Mouse (Mus musculus) kidney, adult 2 months (tissue): ENCODE results near the gene Rufy1. TPM values are rescaled to one million over a fixed set of nuclear protein-coding genes. Genes with fewer than 3 reads are reported as not detected.

Experiments
- DNase-seq: peaks from one replicate; pipeline ENCODE4 v3.0.0; 2021
- H3K27ac ChIP-seq: fragments of 200-500 bp; 2 replicates; pipeline ENCODE4 v1.5.1; 2012; ENCODE audit warnings: low read depth, low read length, control low read depth, inconsistent platforms; ENCODE audit not compliant: insufficient read depth
- H3K27me3 ChIP-seq: fragments of 200-500 bp; replicated peaks from 2 replicates; pipeline ENCODE4 v1.6.1; 2012; ENCODE audit warnings: mild to moderate bottlenecking, moderate library complexity, low read length, inconsistent platforms; ENCODE audit not compliant: control insufficient read depth, insufficient read depth
- H3K36me3 ChIP-seq: fragments of 200-500 bp; 2 replicates; pipeline ENCODE4 v1.6.1; 2012; ENCODE audit warnings: mild to moderate bottlenecking, moderate library complexity, low read length, inconsistent platforms; ENCODE audit not compliant: control insufficient read depth, insufficient read depth
- H3K4me1 ChIP-seq: fragments of 200-500 bp; 2 replicates; pipeline ENCODE4 v1.6.1; 2011; ENCODE audit warnings: low read length; ENCODE audit not compliant: control insufficient read depth, insufficient read depth
- H3K4me3 ChIP-seq: fragments of 200-500 bp; 2 replicates; pipeline ENCODE4 v1.5.1; 2011; ENCODE audit warnings: mild to moderate bottlenecking, low read depth, low read length, control low read depth; ENCODE audit not compliant: insufficient read depth
- CTCF ChIP-seq: fragments of 200-500 bp; conservative IDR thresholded peaks from 2 replicates; pipeline ENCODE4 v1.5.1; 2011; ENCODE audit warnings: low read depth, mild to moderate bottlenecking, control low read depth, low read length, moderate library complexity, mixed read lengths; ENCODE audit not compliant: insufficient read depth, insufficient read length
- POLR2A ChIP-seq: fragments of 200-500 bp; IDR thresholded peaks from one replicate; pipeline ENCODE4 v1.6.1; 2011; ENCODE audit warnings: low read depth, low read length, control low read depth
- WGBS: fragments of 180-500 bp; shearing (Covaris S2); methylation state at CpG from one replicate; pipeline ENCODE4 v1.1.7; 2018; 5-methylcytosine and 5-hydroxymethylcytosine counted together
- polyA plus RNA-seq: library from polyadenylated mRNA; depleted of rRNA; stranded (reverse); fragments of >200 nt; gene quantifications from 2 replicates; pipeline ENCODE4 v1.2.3, GENCODE M21; 2012

Rufy1 gene
- polyA plus RNA-seq, 1 experiment: 30.4 TPM

DNA sequence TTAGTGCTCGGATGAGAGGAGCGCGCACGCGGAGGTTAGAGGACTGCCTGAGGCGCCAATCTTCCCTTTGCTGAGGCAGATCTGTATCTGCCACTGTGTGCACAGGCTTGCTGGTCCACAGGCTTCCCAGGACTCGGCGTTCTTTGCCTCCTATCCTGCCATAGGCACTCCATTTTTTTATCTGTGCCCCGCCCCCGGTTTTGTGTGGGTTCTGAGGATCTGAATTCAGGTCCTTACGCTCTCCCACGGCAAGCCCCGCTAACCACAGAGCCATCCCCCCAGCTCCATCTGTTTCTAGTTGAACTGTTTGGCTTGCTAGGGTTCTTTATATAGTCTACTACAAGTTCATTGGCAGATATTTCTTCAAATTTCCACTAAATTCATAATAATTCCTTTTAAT lies 32.1 kb downstream of the Rufy1 start:
- DNase-seq: no peak
- Histone ChIP-seq H3K36me3 (no peaks in the 10 kb centered on the region; the same call in 1 of the 2 replicates), H3K27me3 (no peaks in the 10 kb centered on the region), H3K4me3 (no peak overlapping the region), H3K27ac (no peak overlapping the region), H3K4me1 (peaks cover 5% of the 10 kb centered on the region)
- WGBS: 92% methylated on average over 13 of the region's 13 CpGs
- TF ChIP-seq POLR2A (no peak), CTCF (no peak)

DNA sequence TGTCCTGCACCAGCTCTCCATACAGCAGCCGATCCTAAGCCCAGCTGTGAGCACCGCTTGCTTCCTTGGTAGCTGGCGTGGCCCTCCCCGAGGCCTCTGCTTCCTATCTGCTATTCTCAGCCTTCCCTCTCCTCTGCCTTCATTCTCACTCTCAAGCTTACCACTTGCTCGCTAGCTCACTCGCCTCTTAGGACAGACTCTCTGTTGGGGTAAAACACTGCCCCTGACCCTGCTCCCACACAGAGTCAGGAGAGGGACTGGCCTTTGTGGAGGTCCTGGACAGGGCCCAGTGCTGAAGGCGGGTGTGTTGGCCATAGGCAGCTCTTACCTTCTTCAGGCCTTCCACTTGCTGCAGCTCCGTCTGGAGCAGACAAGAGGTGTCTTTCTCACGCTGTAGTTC lies 33.6 kb downstream of the Rufy1 start:
- no peak for TF ChIP-seq POLR2A
- TF ChIP-seq CTCF: no peak
- H3K27ac ChIP-seq: no peak overlapping the region
- peaks cover 2% of the 10 kb centered on the region for H3K4me1 ChIP-seq
- H3K36me3 ChIP-seq: peaks cover 1% of the 10 kb centered on the region; the same call in 1 of the 2 replicates
- whole genome bisulfite sequencing: 82% methylated on average over 9 of the region's 9 CpGs
- H3K27me3 ChIP-seq: no peaks in the 10 kb centered on the region
- H3K4me3 ChIP-seq: no peak overlapping the region
- DNase-seq: no peak

DNA sequence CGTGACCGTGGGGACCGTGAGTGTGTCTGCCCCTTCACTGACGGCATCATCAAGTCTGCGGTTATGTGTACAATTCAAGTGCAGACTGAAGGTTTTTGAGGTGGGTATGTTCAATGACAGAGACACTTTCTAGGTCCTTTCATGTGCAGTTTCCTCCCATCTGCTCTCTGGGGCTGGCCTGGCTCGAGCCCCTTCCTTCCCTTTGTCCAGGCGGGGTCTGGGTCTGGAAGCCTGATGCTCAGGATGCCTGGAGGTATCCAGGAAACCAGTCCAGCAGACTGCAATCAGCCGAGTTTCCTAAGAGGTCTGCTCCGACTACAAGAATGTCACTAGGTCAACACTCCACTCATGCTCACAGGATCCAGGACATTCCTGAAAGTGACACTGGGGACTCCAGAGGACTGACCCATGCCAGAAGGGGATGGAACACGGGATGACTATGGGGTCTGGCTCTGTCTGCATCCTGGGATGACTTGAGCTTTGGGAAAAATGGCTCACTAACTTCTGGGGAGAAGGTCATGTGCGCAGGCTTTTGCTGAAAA lies 34.1 kb downstream of the Rufy1 start:
- WGBS: 74% methylated on average over 11 of the region's 11 CpGs
- no peak overlapping the region for H3K4me3 ChIP-seq
- peaks cover 1% of the 10 kb centered on the region; the same call in 1 of the 2 replicates for H3K36me3 ChIP-seq
- TF ChIP-seq CTCF (no peak), POLR2A (no peak)
- no peak overlapping the region for H3K27ac ChIP-seq
- no peak for DNase-seq
- no peaks in the 10 kb centered on the region for H3K27me3 ChIP-seq
- H3K4me1 ChIP-seq: no peaks in the 10 kb centered on the region

DNA sequence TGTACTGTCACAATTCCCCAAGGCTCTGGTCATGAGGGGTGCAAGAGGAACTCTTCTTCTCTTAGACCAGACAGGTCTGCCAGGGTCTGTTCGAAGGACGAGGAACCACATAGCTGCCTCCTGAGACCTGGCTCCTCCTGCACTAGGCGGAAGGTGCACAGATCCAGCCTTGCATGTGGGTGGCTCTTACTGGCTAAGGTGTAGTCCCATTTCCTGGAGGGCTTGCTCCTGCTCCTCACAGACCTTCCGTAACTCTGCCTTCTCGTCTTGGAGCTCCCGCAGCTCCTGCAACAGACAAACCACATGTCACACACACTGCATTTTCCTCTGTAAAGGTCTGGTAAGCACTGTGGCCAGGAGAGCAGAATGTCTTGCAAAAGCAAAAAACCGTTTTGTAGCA lies 36.2 kb downstream of the Rufy1 start:
- DNase-seq: no peak
- TF ChIP-seq POLR2A (no peak), CTCF (no peak)
- Histone ChIP-seq H3K4me3 (no peak overlapping the region), H3K27me3 (no peaks in the 10 kb centered on the region), H3K36me3 (0 out of 2 replicates have a peak, but pooled peaks cover 1% of the 10 kb centered on the region), H3K27ac (no peak overlapping the region), H3K4me1 (no peaks in the 10 kb centered on the region)
- 93% methylated on average over 7 of the region's 7 CpGs for WGBS

DNA sequence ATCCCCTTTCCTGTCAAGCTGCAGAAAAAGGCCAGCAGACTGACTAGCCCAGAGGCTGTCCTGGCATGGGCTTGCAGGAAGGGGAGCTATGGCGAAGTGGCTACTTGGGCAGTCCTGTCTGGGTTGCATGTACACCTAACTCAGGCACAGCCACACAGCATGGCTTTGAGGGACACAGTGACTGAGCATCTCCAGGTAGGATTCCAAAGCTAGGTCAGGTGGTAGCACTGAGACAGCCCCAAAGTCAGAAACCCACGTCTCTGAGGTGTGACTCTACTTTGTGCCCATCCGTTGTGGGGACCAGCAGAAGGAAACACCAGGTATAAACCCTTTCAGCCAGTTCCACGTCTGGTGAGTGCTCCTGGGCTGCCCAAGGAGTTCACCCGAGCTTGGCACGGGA lies 37.6 kb downstream of the Rufy1 start:
- peaks cover 1% of the 10 kb centered on the region; the same call in 1 of the 2 replicates for H3K36me3 ChIP-seq
- WGBS: 91% methylated on average over 6 of the region's 6 CpGs

DNA sequence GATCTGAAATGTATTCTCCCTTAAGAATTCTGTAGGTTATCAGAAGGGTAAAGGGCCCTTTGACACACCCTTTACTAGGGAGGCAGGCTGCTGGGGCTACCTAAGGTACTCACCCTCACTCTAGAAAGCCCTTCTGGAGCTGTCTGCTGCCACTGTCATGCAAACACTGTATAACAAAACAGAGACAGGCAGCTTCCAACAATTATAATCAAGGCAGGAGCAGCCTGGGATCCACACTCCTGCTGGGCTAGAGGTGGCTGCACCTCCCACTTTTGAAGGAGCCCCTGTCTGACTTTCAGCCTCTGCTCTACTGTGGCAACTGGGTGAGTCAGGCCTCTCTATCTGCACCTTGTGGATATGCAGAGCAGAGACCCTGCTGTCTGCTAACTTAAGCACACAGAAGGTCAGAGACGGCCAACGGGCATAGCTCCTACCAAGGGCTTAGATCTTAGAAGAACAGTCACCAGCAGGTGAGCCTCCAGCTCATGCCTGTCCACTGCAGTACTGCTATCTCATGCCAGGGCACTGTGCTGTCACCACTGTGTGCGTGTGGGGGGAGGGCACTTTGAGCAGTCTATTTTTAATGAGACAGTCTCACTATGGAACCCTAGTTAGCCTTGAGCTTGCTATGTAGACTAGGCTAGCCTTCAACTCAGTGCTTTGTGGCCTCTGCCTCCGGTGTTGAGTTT lies 39.5 kb downstream of the Rufy1 start:
- Histone ChIP-seq H3K36me3 (peaks cover 8% of the 10 kb centered on the region), H3K27ac (no peak overlapping the region), H3K4me3 (no peak overlapping the region), H3K4me1 (no peaks in the 10 kb centered on the region), H3K27me3 (no peaks in the 10 kb centered on the region)
- 83% methylated on average over 4 of the region's 4 CpGs for WGBS
- no peak for DNase-seq
- TF ChIP-seq POLR2A (no peak), CTCF (no peak)

More for the DNA sequence above, 37.6 kb downstream of the Rufy1 start:
- DNase-seq: no peak
- H3K4me1 ChIP-seq: no peaks in the 10 kb centered on the region
- no peaks in the 10 kb centered on the region for H3K27me3 ChIP-seq
- no peak for TF ChIP-seq CTCF
- TF ChIP-seq POLR2A: no peak
- no peak overlapping the region for H3K4me3 ChIP-seq
- no peak overlapping the region for H3K27ac ChIP-seq

DNA sequence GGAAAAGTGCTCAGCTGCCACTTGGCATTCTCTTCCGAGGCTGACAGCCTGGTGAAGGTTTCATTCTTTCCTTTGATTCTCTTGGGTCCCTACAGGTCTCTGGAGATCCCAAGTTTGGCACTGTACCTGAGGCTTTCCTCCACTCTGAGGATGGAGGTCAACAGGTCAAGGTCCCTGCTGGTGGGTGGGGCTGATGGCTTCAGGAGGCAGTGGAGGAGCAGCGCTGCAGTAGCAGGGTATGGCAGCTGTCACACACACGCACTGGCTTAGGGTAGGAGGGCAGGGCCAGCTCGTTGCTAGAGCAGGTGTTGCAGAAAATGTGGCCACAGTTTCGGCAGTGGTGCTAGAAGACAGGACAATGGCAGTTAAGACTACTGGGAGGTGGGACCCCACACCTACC lies 41.3 kb downstream of the Rufy1 start:
- Histone ChIP-seq H3K36me3 (peaks cover 14% of the 10 kb centered on the region), H3K4me1 (no peaks in the 10 kb centered on the region), H3K27ac (no peak overlapping the region), H3K27me3 (no peaks in the 10 kb centered on the region), H3K4me3 (no peak overlapping the region)
- no peak for TF ChIP-seq POLR2A
- no peak for TF ChIP-seq CTCF
- no peak for DNase-seq
- WGBS: 72% methylated on average over 5 of the region's 5 CpGs
